Mouse (Mus musculus) hindbrain, embryonic 11.5 days (tissue): ENCODE data around the gene AL732309.1. TPM values are rescaled to one million over a fixed set of nuclear protein-coding genes. Genes with fewer than 3 reads are reported as not detected.
"Not testable (repeated sequence)": the region's sequence is repeated elsewhere in the genome, so short reads cannot be mapped to it uniquely, and the experiment has no call there.

Source experiments
- ATAC-seq: fragments of 200-750 bp; cut with Nextera tagmentation; 2 replicates; pipeline ENCODE4 v1.8.0; 2017; ENCODE audit warnings: mild to moderate bottlenecking, moderate TSS enrichment, moderate library complexity; ENCODE audit not compliant: low FRiP score
- DNase-seq: peaks from one replicate; pipeline ENCODE4 v3.0.0-alpha.2; 2015; ENCODE audit warnings: low spot score
- H3K27ac ChIP-seq: fragments of 300-500 bp; sonication (generic); 2 replicates; pipeline ENCODE4 v1.5.1; 2014; ENCODE audit warnings: mild to moderate bottlenecking, low read depth, low read length
- H3K27me3 ChIP-seq: fragments of 300-500 bp; sonication (generic); 2 replicates; pipeline ENCODE4 v1.6.1; 2014; ENCODE audit warnings: mild to moderate bottlenecking, low read length, moderate library complexity, mixed read lengths; ENCODE audit not compliant: control insufficient read depth, insufficient read depth
- H3K36me3 ChIP-seq: fragments of 300-500 bp; sonication (generic); 2 replicates; pipeline ENCODE4 v1.6.1; 2014; ENCODE audit warnings: mild to moderate bottlenecking, low read length, moderate library complexity, mixed read lengths; ENCODE audit not compliant: control insufficient read depth, insufficient read depth
- H3K4me1 ChIP-seq: fragments of 300-500 bp; sonication (generic); replicated peaks from 2 replicates; pipeline ENCODE4 v1.6.1; 2014; ENCODE audit warnings: low read length, mixed read lengths; ENCODE audit not compliant: control insufficient read depth, insufficient read depth
- H3K4me2 ChIP-seq: fragments of 300-500 bp; sonication (generic); replicated peaks from 2 replicates; pipeline ENCODE4 v1.6.1; 2014; ENCODE audit warnings: mild to moderate bottlenecking, low read depth, low read length
- H3K4me3 ChIP-seq: fragments of 300-500 bp; sonication (generic); 2 replicates; pipeline ENCODE4 v1.5.1; 2014; ENCODE audit warnings: low read depth, low read length
- H3K9ac ChIP-seq: fragments of 300-500 bp; sonication (generic); 2 replicates; pipeline ENCODE4 v1.6.1; 2014; ENCODE audit warnings: low read depth, low read length
- H3K9me3 ChIP-seq: fragments of 300-500 bp; sonication (generic); 2 replicates; pipeline ENCODE4 v1.6.1; 2016; ENCODE audit warnings: low read length; ENCODE audit not compliant: control insufficient read depth
- WGBS: fragments of 180-500 bp; shearing (Covaris S2); extraction: QIAGEN DNeasy Blood & Tissue Kit; methylation state at CpG from one replicate; pipeline ENCODE4 v1.1.7; 2014; 5-methylcytosine and 5-hydroxymethylcytosine counted together
- polyA plus RNA-seq: library from polyadenylated mRNA; unstranded; fragments of >200 nt; fragmentation: Nextera tagmentation; extraction: Ambion mirVana; gene quantifications from 2 replicates; pipeline ENCODE4 v1.2.1, GENCODE M21; 2014

Gene AL732309.1
- polyA plus RNA-seq, 1 experiment from 2014 or later, result 4.3 TPM

- H3K4me3 ChIP-seq, result peak overlapping the region; percentile 77
- H3K4me2 ChIP-seq, result peak overlapping the region; percentile 99
- H3K9ac ChIP-seq, result peak overlapping the region; percentile 60
- H3K27ac ChIP-seq, result peak overlapping the region; percentile 36; the same call in 1 of the 2 replicates
- no peaks in the 10 kb centered on the region for H3K36me3 ChIP-seq
- DNase-seq, result peak; percentile 61
- ATAC-seq, result peak; percentile 59
- under 1% methylated on average over 82 of the region's 82 CpGs for WGBS
- peaks cover 13% of the 10 kb centered on the region for H3K27me3 ChIP-seq
- H3K4me1 ChIP-seq, result peaks cover 12% of the 10 kb centered on the region
- H3K9me3 ChIP-seq, result no peaks in the 10 kb centered on the region
Measured at GRCm38 (mm10) chr2:25262795-25263622, 16.3 kb upstream of the AL732309.1 start.

- peak within 1 kb of the TSS; percentile 60 for H3K9ac ChIP-seq
- H3K36me3 ChIP-seq, result no peaks in the 10 kb centered on the region
- peak within 1 kb of the TSS; percentile 99 for H3K4me2 ChIP-seq
- peak within 1 kb of the TSS; percentile 77 for H3K4me3 ChIP-seq
- peak; percentile 93 for DNase-seq
- peaks cover 13% of the 10 kb centered on the region for H3K27me3 ChIP-seq
- H3K4me1 ChIP-seq, result peaks cover 12% of the 10 kb centered on the region
- ATAC-seq, result peak; percentile 99
- H3K9me3 ChIP-seq, result no peaks in the 10 kb centered on the region
- H3K27ac ChIP-seq, result peak within 1 kb of the TSS; percentile 36; the same call in 1 of the 2 replicates
- whole genome bisulfite sequencing, result under 1% methylated on average over 39 of the region's 39 CpGs
Measured at GRCm38 (mm10) chr2:25262291-25262767, 15.7 kb upstream of the AL732309.1 start, which contains the start of gene Tprn. Gene Tprn, plus strand, starts transcription at chr2:25262618.

DNA sequence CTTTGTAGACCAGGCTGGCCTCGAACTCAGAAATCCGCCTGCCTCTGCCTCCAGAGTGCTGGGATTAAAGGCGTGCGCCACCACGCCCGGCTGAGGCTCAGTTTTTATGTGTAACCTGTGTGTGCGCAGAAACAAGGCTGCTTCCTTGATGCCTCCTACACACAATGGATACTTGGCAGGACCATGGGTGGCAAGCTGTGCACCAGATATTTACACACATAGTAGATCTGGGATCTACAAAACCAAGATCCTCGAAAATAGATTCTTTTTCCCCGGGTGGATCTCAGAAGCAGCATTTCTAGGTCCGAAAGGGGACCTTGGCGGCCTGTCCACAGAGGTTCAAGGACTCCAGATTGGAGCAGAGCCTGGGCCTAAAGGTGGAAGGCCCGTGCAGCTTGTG, 15.2 kb upstream of the AL732309.1 start:
- DNase-seq (no peak), ATAC-seq (no peak)
- Histone ChIP-seq H3K4me1 (peaks cover 12% of the 10 kb centered on the region), H3K27me3 (peaks cover 13% of the 10 kb centered on the region), H3K27ac (no peak overlapping the region), H3K9ac (peak overlapping the region; percentile 44), H3K4me2 (peak overlapping the region; percentile 99), H3K9me3 (no peaks in the 10 kb centered on the region), H3K4me3 (peak overlapping the region; percentile 77), H3K36me3 (no peaks in the 10 kb centered on the region)
- WGBS, result 43% methylated on average over 12 of the region's 12 CpGs

DNA sequence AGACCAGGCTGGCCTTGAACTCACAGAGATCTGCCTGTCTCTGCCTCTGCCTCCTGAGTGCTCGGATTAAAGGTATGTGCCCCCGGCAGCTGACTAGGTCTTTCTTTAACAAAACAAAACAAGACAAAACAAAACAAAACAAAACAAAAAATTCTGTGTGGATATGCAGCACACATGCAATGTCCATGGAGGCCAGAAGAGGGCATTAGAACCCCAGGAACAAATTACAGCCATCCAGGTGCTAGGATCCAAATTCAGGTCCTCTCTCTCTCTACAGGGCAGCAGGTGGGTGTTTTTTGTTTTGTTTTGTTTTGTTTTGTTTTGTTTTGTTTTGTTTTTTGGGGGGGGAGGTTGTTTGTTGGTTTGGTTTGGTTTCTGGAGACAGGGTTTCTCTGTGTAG, 12.2 kb upstream of the AL732309.1 start:
- Histone ChIP-seq H3K36me3 (no peaks in the 10 kb centered on the region), H3K27me3 (peaks cover 9% of the 10 kb centered on the region), H3K27ac (no peak overlapping the region), H3K9ac (no peak overlapping the region), H3K4me2 (no peak overlapping the region), H3K4me3 (no peak overlapping the region), H3K9me3 (no peaks in the 10 kb centered on the region), H3K4me1 (peaks cover 14% of the 10 kb centered on the region)
- 44% methylated on average over 2 of the region's 2 CpGs for WGBS
- no peak for DNase-seq
- no peak for ATAC-seq

GRCm38 (mm10) chr2:25257250-25257649, 10.6 kb upstream of the AL732309.1 start:
- not testable (repeated sequence) for H3K4me2 ChIP-seq
- 90% methylated on average over 5 of the region's 5 CpGs for WGBS

GRCm38 (mm10) chr2:25256443-25257109, 9.9 kb upstream of the AL732309.1 start:
- peak; percentile 34 for DNase-seq
- H3K9me3 ChIP-seq, H3K4me1 ChIP-seq, H3K9ac ChIP-seq, ATAC-seq, H3K27ac ChIP-seq, H3K36me3 ChIP-seq, H3K27me3 ChIP-seq: not testable (repeated sequence)
- Histone ChIP-seq H3K4me2 (peak overlapping the region; percentile 74; the same call in 1 of the 2 replicates), H3K4me3 (peak overlapping the region; percentile 69; the same call in 1 of the 2 replicates)
- WGBS, result 64% methylated on average over 10 of the region's 12 CpGs

More at GRCm38 (mm10) chr2:25257250-25257649, 10.6 kb upstream of the AL732309.1 start:
- not testable (repeated sequence) for H3K27ac ChIP-seq, DNase-seq, H3K9ac ChIP-seq, H3K27me3 ChIP-seq, H3K4me3 ChIP-seq, H3K4me1 ChIP-seq, H3K9me3 ChIP-seq, ATAC-seq, H3K36me3 ChIP-seq

- Histone ChIP-seq H3K9ac (peak within 1 kb of the TSS; percentile 69), H3K36me3 (0 out of 2 replicates have a peak, but pooled peaks cover 2% of the 10 kb centered on the region), H3K4me3 (peak within 1 kb of the TSS; percentile 69), H3K27ac (peak within 1 kb of the TSS; percentile 49; the same call in 1 of the 2 replicates), H3K4me2 (peak within 1 kb of the TSS; percentile 88), H3K9me3 (no peaks in the 10 kb centered on the region), H3K4me1 (peaks cover 7% of the 10 kb centered on the region; the same call in 1 of the 2 replicates), H3K27me3 (no peaks in the 10 kb centered on the region)
- ATAC-seq, result peak; percentile 91
- under 1% methylated on average over 38 of the region's 39 CpGs for WGBS
- peak; percentile 98 for DNase-seq
Measured at GRCm38 (mm10) chr2:25255284-25255779, 8.7 kb upstream of the AL732309.1 start, which contains the start of gene Tmem203. Gene Tmem203, plus strand, starts transcription at chr2:25255439.

- no peaks in the 10 kb centered on the region for H3K27me3 ChIP-seq
- H3K27ac ChIP-seq, result no peak overlapping the region
- no peak overlapping the region for H3K9ac ChIP-seq
- H3K4me3 ChIP-seq, result no peak overlapping the region
- H3K4me2 ChIP-seq, result no peak overlapping the region
- no peaks in the 10 kb centered on the region for H3K9me3 ChIP-seq
- ATAC-seq (no peak), DNase-seq (peak; percentile 19)
- H3K36me3 ChIP-seq, result 0 out of 2 replicates have a peak, but pooled peaks cover 2% of the 10 kb centered on the region
- WGBS, result 88% methylated on average over 1 of the region's 1 CpGs
- peaks cover 7% of the 10 kb centered on the region; the same call in 1 of the 2 replicates for H3K4me1 ChIP-seq
Measured at GRCm38 (mm10) chr2:25252331-25252730, 5.7 kb upstream of the AL732309.1 start.
